Mouse (Mus musculus): ENCODE measurements at regions not wholly inside any gene's neighbourhood (a gene's known extent, or its start where the extent isn't known, plus 50 kb on each side); places are given as distances from the start of the nearest gene placed in this dataset.

GRCm38 (mm10) chr1:189079451-189080410 is 72.1 kb upstream of the Kctd3 start:
- Histone ChIP-seq H3K27ac (no peak overlapping the region), H3K4me3 (replicated peaks) (no peak overlapping the region), H3K9ac (no peak overlapping the region), H3K9me3 (no peaks in the 10 kb centered on the region), H3K36me3 (no peaks in the 10 kb centered on the region), H3K4me1 (replicated peaks) (0 out of 2 replicates have a peak, but pooled peaks cover 3% of the 10 kb centered on the region), H3K4me2 (replicated peaks) (no peak overlapping the region), H3K27me3 (replicated peaks) (no peaks in the 10 kb centered on the region)
- ATAC-seq: no peak
- WGBS: 67% methylated on average over 11 of the region's 11 CpGs

- no peak for ATAC-seq
- Histone ChIP-seq H3K4me1 (replicated peaks) (0 out of 2 replicates have a peak, but pooled peaks cover 3% of the 10 kb centered on the region), H3K4me2 (replicated peaks) (no peak overlapping the region), H3K9ac (no peak overlapping the region), H3K27ac (no peak overlapping the region), H3K4me3 (replicated peaks) (no peak overlapping the region), H3K27me3 (replicated peaks) (no peaks in the 10 kb centered on the region), H3K36me3 (no peaks in the 10 kb centered on the region), H3K9me3 (no peaks in the 10 kb centered on the region)
- 71% methylated on average over 5 of the region's 5 CpGs for WGBS
Observed at GRCm38 (mm10) chr1:189077861-189078260, 70.2 kb upstream of the Kctd3 start.

- no peaks in the 10 kb centered on the region for H3K9me3 ChIP-seq
- H3K27me3 ChIP-seq (replicated peaks): no peaks in the 10 kb centered on the region
- no peak overlapping the region for H3K27ac ChIP-seq
- H3K9ac ChIP-seq: no peak overlapping the region
- H3K4me2 ChIP-seq (replicated peaks): no peak overlapping the region
- H3K36me3 ChIP-seq: no peaks in the 10 kb centered on the region
- no peak for ATAC-seq
- 73% methylated on average over 4 of the region's 4 CpGs for WGBS
- H3K4me1 ChIP-seq (replicated peaks): 0 out of 2 replicates have a peak, but pooled peaks cover 3% of the 10 kb centered on the region
- no peak overlapping the region for H3K4me3 ChIP-seq (replicated peaks)
Observed at GRCm38 (mm10) chr1:189076276-189076675, 68.6 kb upstream of the Kctd3 start.

GRCm38 (mm10) chr1:189075671-189076070 is 68.0 kb upstream of the Kctd3 start:
- H3K9ac ChIP-seq: no peak overlapping the region
- H3K27ac ChIP-seq: no peak overlapping the region
- ATAC-seq: no peak
- 0 out of 2 replicates have a peak, but pooled peaks cover under 1% of the 10 kb centered on the region for H3K4me1 ChIP-seq (replicated peaks)
- no peaks in the 10 kb centered on the region for H3K36me3 ChIP-seq
- H3K4me3 ChIP-seq (replicated peaks): no peak overlapping the region
- no peak overlapping the region for H3K4me2 ChIP-seq (replicated peaks)
- H3K27me3 ChIP-seq (replicated peaks): no peaks in the 10 kb centered on the region
- no peaks in the 10 kb centered on the region for H3K9me3 ChIP-seq
- WGBS: 59% methylated on average over 13 of the region's 13 CpGs

- H3K4me1 ChIP-seq (replicated peaks): no peaks in the 10 kb centered on the region
Observed at GRCm38 (mm10) chr1:189072516-189072915, 64.9 kb upstream of the Kctd3 start.

GRCm38 (mm10) chr1:189068204-189068603 is 60.6 kb upstream of the Kctd3 start:
- H3K27ac ChIP-seq: no peak overlapping the region
- H3K9ac ChIP-seq: no peak overlapping the region
- no peaks in the 10 kb centered on the region for H3K9me3 ChIP-seq
- ATAC-seq: no peak
- WGBS: 52% methylated on average over 3 of the region's 3 CpGs
- no peak overlapping the region for H3K4me2 ChIP-seq (replicated peaks)
- H3K4me3 ChIP-seq (replicated peaks): no peak overlapping the region
- H3K4me1 ChIP-seq (replicated peaks): no peaks in the 10 kb centered on the region
- H3K27me3 ChIP-seq (replicated peaks): no peaks in the 10 kb centered on the region
- no peaks in the 10 kb centered on the region for H3K36me3 ChIP-seq

More at GRCm38 (mm10) chr1:189072516-189072915, 64.9 kb upstream of the Kctd3 start:
- H3K9me3 ChIP-seq: no peaks in the 10 kb centered on the region
- no peak overlapping the region for H3K4me2 ChIP-seq (replicated peaks)
- no peaks in the 10 kb centered on the region for H3K27me3 ChIP-seq (replicated peaks)
- no peak overlapping the region for H3K4me3 ChIP-seq (replicated peaks)
- H3K27ac ChIP-seq: no peak overlapping the region
- H3K36me3 ChIP-seq: no peaks in the 10 kb centered on the region
- no peak overlapping the region for H3K9ac ChIP-seq
- 87% methylated on average over 2 of the region's 2 CpGs for WGBS
- no peak for ATAC-seq

GRCm38 (mm10) chr1:189067204-189067960 is 59.7 kb upstream of the Kctd3 start:
- WGBS: 76% methylated on average over 16 of the region's 16 CpGs
- no peaks in the 10 kb centered on the region for H3K36me3 ChIP-seq
- H3K27me3 ChIP-seq (replicated peaks): no peaks in the 10 kb centered on the region
- no peaks in the 10 kb centered on the region for H3K4me1 ChIP-seq (replicated peaks)
- H3K9ac ChIP-seq: no peak overlapping the region
- no peaks in the 10 kb centered on the region for H3K9me3 ChIP-seq
- no peak for ATAC-seq
- H3K4me3 ChIP-seq (replicated peaks): no peak overlapping the region
- H3K4me2 ChIP-seq (replicated peaks): no peak overlapping the region
- H3K27ac ChIP-seq: no peak overlapping the region

GRCm38 (mm10) chr1:189066446-189067151 is 59.0 kb upstream of the Kctd3 start:
- Histone ChIP-seq H3K4me3 (replicated peaks) (no peak overlapping the region), H3K27me3 (replicated peaks) (no peaks in the 10 kb centered on the region), H3K4me2 (replicated peaks) (no peak overlapping the region), H3K9me3 (no peaks in the 10 kb centered on the region), H3K27ac (no peak overlapping the region), H3K9ac (no peak overlapping the region), H3K4me1 (replicated peaks) (no peaks in the 10 kb centered on the region), H3K36me3 (no peaks in the 10 kb centered on the region)
- ATAC-seq: no peak
- 39% methylated on average over 6 of the region's 7 CpGs for WGBS

- no peak for ATAC-seq
Observed at GRCm38 (mm10) chr1:189065152-189065910, 57.7 kb upstream of the Kctd3 start.

GRCm38 (mm10) chr1:189064629-189065028 is 57.0 kb upstream of the Kctd3 start:
- H3K4me1 ChIP-seq (replicated peaks): no peaks in the 10 kb centered on the region
- WGBS: 90% methylated on average over 4 of the region's 4 CpGs
- ATAC-seq: no peak
- no peak overlapping the region for H3K4me2 ChIP-seq (replicated peaks)
- H3K9me3 ChIP-seq: no peaks in the 10 kb centered on the region
- no peak overlapping the region for H3K4me3 ChIP-seq (replicated peaks)
- no peaks in the 10 kb centered on the region for H3K27me3 ChIP-seq (replicated peaks)
- H3K27ac ChIP-seq: no peak overlapping the region
- H3K9ac ChIP-seq: no peak overlapping the region
- no peaks in the 10 kb centered on the region for H3K36me3 ChIP-seq

More at GRCm38 (mm10) chr1:189065152-189065910, 57.7 kb upstream of the Kctd3 start:
- 87% methylated on average over 5 of the region's 5 CpGs for WGBS
- H3K27me3 ChIP-seq (replicated peaks): no peaks in the 10 kb centered on the region
- H3K9ac ChIP-seq: no peak overlapping the region
- no peak overlapping the region for H3K4me2 ChIP-seq (replicated peaks)
- no peaks in the 10 kb centered on the region for H3K36me3 ChIP-seq
- no peak overlapping the region for H3K27ac ChIP-seq
- H3K9me3 ChIP-seq: no peaks in the 10 kb centered on the region
- no peak overlapping the region for H3K4me3 ChIP-seq (replicated peaks)
- H3K4me1 ChIP-seq (replicated peaks): no peaks in the 10 kb centered on the region

GRCm38 (mm10) chr1:189063699-189064098 is 56.1 kb upstream of the Kctd3 start:
- Histone ChIP-seq H3K9me3 (no peaks in the 10 kb centered on the region), H3K4me1 (replicated peaks) (no peaks in the 10 kb centered on the region), H3K4me3 (replicated peaks) (no peak overlapping the region), H3K27me3 (replicated peaks) (no peaks in the 10 kb centered on the region), H3K9ac (no peak overlapping the region), H3K27ac (no peak overlapping the region), H3K36me3 (no peaks in the 10 kb centered on the region), H3K4me2 (replicated peaks) (no peak overlapping the region)
- ATAC-seq: no peak
- WGBS: 74% methylated on average over 2 of the region's 2 CpGs
